Mouse (Mus musculus): ENCODE measurements around the gene Irf9.

GRCm38 (mm10) chr14:55557003-55557402, 46.4 kb upstream of the Irf9 start:
- TF ChIP-seq CTCF (IDR thresholded peaks at IDR 0.05; ENCODE audit: borderline replicate concordance, insufficient read depth, low read depth, low read length) (peak; percentile 87), POLR2A (IDR thresholded peaks at IDR 0.05; ENCODE audit: borderline replicate concordance, insufficient read depth, low read length) (no peak)
